30 mouse cellular contexts compared by ENCODE assay signal in genomic region chr2:90547144-90547609, GRCm38 (mm10). TPM values are rescaled to one million over a fixed set of nuclear protein-coding genes. Genes with fewer than 3 reads are reported as not detected.
A peak's percentile ranks its signal among the peaks of the same experiment; 100 is the strongest.
DNase-seq lines count a peak whose midpoint lies in the region; ATAC-seq lines count a peak whose summit lies in the region.
"Had no signal": no experiment of that assay in that cellular context is flagged by ENCODE, and none has a peak within 500 bp of the region (broad histone marks: within the 10 kb centered on the region; RNA-seq: fewer than 3 reads in every experiment).

No protein-coding gene starts in this region.

- peak; percentile 50 to 51 for DNase-seq in kidney, adult 8-10 months
- peak; percentile 85 for DNase-seq in A20 (ENCODE audit: low read depth, low spot score)
- peak; percentile 22 for DNase-seq in CD4-positive helper T cell, adult 2 months (ENCODE audit: low read depth, low spot score)
- peak; percentile 56 for DNase-seq in kidney, postnatal 14 days
- DNase-seq in left cerebral cortex, postnatal 36 days (ENCODE audit: low spot score in 2 of 2) = no peak
- DNase-seq in urinary bladder, postnatal 36 days (ENCODE audit: low spot score in 2 of 2) = no peak
- DNase-seq: adrenal gland, postnatal 25 days; cerebellum, adult 18-20 months; cerebellum, postnatal 10 days; gastrocnemius, postnatal 10 days; lung, adult 18-20 months; thymus, postnatal 14 days had no signal

- H3K27ac ChIP-seq in kidney, embryonic 16.5 days (ENCODE audit: low read length) = no peak overlapping the region
- H3K27ac ChIP-seq in forebrain, embryonic 15.5 days (replicated peaks) = no peak overlapping the region
- H3K27ac ChIP-seq: embryonic facial prominence, embryonic 13.5 days; forebrain, embryonic 10.5 days; heart, embryonic 10.5 days; heart, embryonic 15.5 days; left cerebral cortex, adult 2 months; limb, embryonic 13.5 days; liver, embryonic 12.5 days; macrophage; midbrain, embryonic 13.5 days; neural tube, embryonic 13.5 days had no signal

- no peaks in the 10 kb centered on the region for H3K9me3 ChIP-seq in kidney, embryonic 16.5 days (ENCODE audit: low read length)
- no peaks in the 10 kb centered on the region for H3K9me3 ChIP-seq in forebrain, embryonic 15.5 days
- H3K9me3 ChIP-seq: embryonic facial prominence, embryonic 13.5 days; forebrain, embryonic 10.5 days; heart, embryonic 10.5 days; heart, embryonic 15.5 days; limb, embryonic 13.5 days; liver, embryonic 12.5 days; midbrain, embryonic 13.5 days; neural tube, embryonic 13.5 days had no signal

- no peak overlapping the region for H3K9ac ChIP-seq in kidney, embryonic 16.5 days (replicated peaks; ENCODE audit: low read length)
- H3K9ac ChIP-seq in forebrain, embryonic 15.5 days (replicated peaks) = no peak overlapping the region
- H3K9ac ChIP-seq: embryonic facial prominence, embryonic 13.5 days; heart, embryonic 15.5 days; limb, embryonic 13.5 days; liver, embryonic 12.5 days; midbrain, embryonic 13.5 days; neural tube, embryonic 13.5 days had no signal

- no peaks in the 10 kb centered on the region for H3K36me3 ChIP-seq in kidney, embryonic 16.5 days (ENCODE audit: insufficient read depth, low read length)
- no peaks in the 10 kb centered on the region for H3K36me3 ChIP-seq in forebrain, embryonic 15.5 days
- H3K36me3 ChIP-seq: embryonic facial prominence, embryonic 13.5 days; forebrain, embryonic 10.5 days; heart, embryonic 10.5 days; heart, embryonic 15.5 days; limb, embryonic 13.5 days; liver, embryonic 12.5 days; midbrain, embryonic 13.5 days; neural tube, embryonic 13.5 days had no signal

- WGBS in kidney, embryonic 16.5 days = 42% methylated on average over 5 of the region's 5 CpGs
- WGBS in forebrain, embryonic 15.5 days = 93% methylated on average over 5 of the region's 5 CpGs

- no peak overlapping the region for H3K4me2 ChIP-seq in kidney, embryonic 16.5 days (replicated peaks; ENCODE audit: low read depth, low read length)
- H3K4me2 ChIP-seq in forebrain, embryonic 15.5 days (replicated peaks) = no peak overlapping the region
- H3K4me2 ChIP-seq: embryonic facial prominence, embryonic 13.5 days; heart, embryonic 15.5 days; limb, embryonic 13.5 days; liver, embryonic 12.5 days; midbrain, embryonic 13.5 days; neural tube, embryonic 13.5 days had no signal

- peaks cover 51% of the 10 kb centered on the region for H3K4me1 ChIP-seq in kidney, embryonic 16.5 days (ENCODE audit: insufficient read depth, low read length)
- H3K4me1 ChIP-seq in forebrain, embryonic 15.5 days = peaks cover 24% of the 10 kb centered on the region; the same call in 1 of the 2 replicates
- H3K4me1 ChIP-seq: midbrain, embryonic 13.5 days had no signal

- intact Hi-C loops in left cerebral cortex, postnatal 36 days (cut with DNase I) = no loop called here

- no peaks in the 10 kb centered on the region for H3K27me3 ChIP-seq in kidney, embryonic 16.5 days (ENCODE audit: insufficient read depth, low read length)
- H3K27me3 ChIP-seq in forebrain, embryonic 15.5 days = no peaks in the 10 kb centered on the region
- H3K27me3 ChIP-seq: embryonic facial prominence, embryonic 13.5 days; heart, embryonic 15.5 days; limb, embryonic 13.5 days; liver, embryonic 12.5 days; midbrain, embryonic 13.5 days; neural tube, embryonic 13.5 days; Patski had no signal

- no peak for ATAC-seq in kidney, embryonic 16.5 days (ENCODE audit: low FRiP score, low TSS enrichment)
- no peak for ATAC-seq in forebrain, embryonic 15.5 days (replicated peaks)
- ATAC-seq: forebrain, embryonic 16.5 days; hindbrain, postnatal 0 days; intestine, postnatal 0 days; liver, embryonic 12.5 days; lung, postnatal 0 days; midbrain, embryonic 13.5 days; Patski had no signal

- no peak overlapping the region for H3K4me3 ChIP-seq in kidney, embryonic 16.5 days (ENCODE audit: low read length)
- H3K4me3 ChIP-seq in forebrain, embryonic 15.5 days = no peak overlapping the region
- H3K4me3 ChIP-seq: embryonic facial prominence, embryonic 13.5 days; forebrain, embryonic 10.5 days; heart, embryonic 10.5 days; heart, embryonic 15.5 days; layer of hippocampus, adult 2 months; left cerebral cortex, adult 2 months; limb, embryonic 13.5 days; liver, embryonic 12.5 days; midbrain, embryonic 13.5 days; neural tube, embryonic 13.5 days had no signal

RNA-seq across cellular contexts. Expression of gene Ptprj, which starts 33.3 kb away (rescaled TPM):
- polyA plus RNA-seq in kidney, embryonic 16.5 days (2015; fragmentation: Nextera tagmentation; extraction: Ambion mirVana) = 7.0 and 7.4 TPM in 2 replicates
- 100 to 1,000 TPM; 112 to 118 TPM for total RNA-seq in left cerebral cortex, postnatal 36 days (2021)
- polyA plus RNA-seq in forebrain, embryonic 15.5 days (2015; fragmentation: Nextera tagmentation; extraction: Ambion mirVana) = 3.3 and 3.7 TPM in 2 replicates

Comparison
In these comparisons a context has a peak if more than half of its experiments do, and no peak if none do; other contexts are left out.
1. DNase-seq: peak in kidney, adult 8-10 months (2 of 2), A20 (single experiment), CD4-positive helper T cell, adult 2 months (single experiment) and kidney, postnatal 14 days (single experiment); none in left cerebral cortex, postnatal 36 days (0 of 2) and urinary bladder, postnatal 36 days (0 of 2).